Comparison of ENCODE assay signal across 22 mouse cellular contexts in genomic region chr13:44020851-44021250, GRCm38 (mm10).
"Had no signal": no experiment of that assay in that cellular context is flagged by ENCODE, and none has a peak within 500 bp of the region (broad histone marks: within the 10 kb centered on the region; RNA-seq: fewer than 3 reads in every experiment).

No protein-coding gene starts in this region.

- H3K36me3 ChIP-seq: limb, embryonic 12.5 days; limb, embryonic 15.5 days; neural tube, embryonic 13.5 days; stomach, embryonic 15.5 days had no signal

- H3K27me3 ChIP-seq: stomach, embryonic 15.5 days had no signal

- H3K9me3 ChIP-seq: limb, embryonic 12.5 days; limb, embryonic 15.5 days; neural tube, embryonic 13.5 days; stomach, embryonic 15.5 days had no signal

- DNase-seq: kidney, adult 9 months; kidney, postnatal 14 days; kidney, postnatal 4 days; layer of hippocampus, adult 9-11 months; liver, postnatal 0 days; lung, embryonic 14.5 days; lung, postnatal 10 days; lung, postnatal 36 days; midbrain, embryonic 14.5 days; retina, postnatal 1 day; right cerebral cortex, postnatal 25 days; spleen, adult 18-20 months; thymus, postnatal 36 days had no signal

- ATAC-seq: liver, postnatal 0 days had no signal

- H3K4me3 ChIP-seq: limb, embryonic 12.5 days; limb, embryonic 15.5 days; megakaryocyte, embryonic 14.5 days; myocyte; neural tube, embryonic 13.5 days; stomach, embryonic 15.5 days had no signal

- H3K27ac ChIP-seq: limb, embryonic 12.5 days; limb, embryonic 15.5 days; liver, embryonic 14.5 days; neural tube, embryonic 13.5 days; stomach, embryonic 15.5 days had no signal

- H3K4me2 ChIP-seq: limb, embryonic 12.5 days; limb, embryonic 15.5 days; liver, embryonic 11.5 days; lung, embryonic 14.5 days; midbrain, embryonic 11.5 days; neural tube, embryonic 13.5 days; stomach, embryonic 15.5 days had no signal

- H3K9ac ChIP-seq: limb, embryonic 12.5 days; limb, embryonic 15.5 days; liver, embryonic 14.5 days; liver, postnatal 0 days; lung, embryonic 14.5 days; neural tube, embryonic 13.5 days; stomach, embryonic 15.5 days had no signal
